Mouse (Mus musculus) hindlimb bud, embryonic 11.5 days (tissue): ENCODE measurements around the gene Tox2.

Source experiments
- DNase-seq: peaks from one replicate; pipeline ENCODE4 v3.0.0-alpha.2; 2012; ENCODE audit warnings: low read depth, low spot score; ENCODE audit errors: extremely low spot score

Tox2 gene

DNA sequence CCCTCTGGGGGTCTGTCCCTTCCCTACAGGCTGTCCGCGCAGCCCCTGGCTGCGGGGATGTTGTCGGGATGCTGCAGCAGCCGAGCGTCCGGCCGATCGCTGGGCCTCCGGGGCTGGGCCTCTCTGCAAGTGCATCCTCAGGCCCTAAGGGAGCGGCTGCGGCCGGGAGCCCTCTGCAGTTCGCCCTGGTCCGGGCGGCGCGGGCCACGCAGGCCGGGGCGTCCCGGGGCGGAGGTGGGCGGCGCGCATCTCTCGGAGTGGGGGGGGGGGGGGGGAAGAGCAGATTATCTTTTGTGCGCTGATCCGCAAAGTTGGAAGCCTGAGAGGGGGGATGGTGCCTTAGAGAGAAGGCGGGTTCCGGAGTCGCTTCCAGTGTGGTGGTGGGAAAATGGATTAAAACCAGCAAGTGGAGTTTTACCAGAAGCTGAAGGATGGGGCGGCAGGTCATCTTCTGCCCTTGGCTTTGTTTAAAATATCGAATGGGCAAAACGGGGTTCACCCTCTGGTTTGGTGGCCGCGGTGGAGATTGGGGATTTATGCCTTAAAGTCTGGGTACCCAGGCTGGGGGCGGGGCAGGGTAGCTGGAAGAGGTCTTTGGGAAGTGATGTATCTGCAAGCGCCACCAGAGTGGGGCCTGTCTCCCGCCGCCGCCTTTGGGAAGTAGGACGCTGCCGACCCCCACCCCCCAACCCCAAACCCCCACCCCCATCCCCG lies 1.8 kb downstream of the Tox2 start:
- DNase-seq, result no peak

GRCm38 (mm10) chr2:163205262-163205647 lies 2.3 kb downstream of the Tox2 start:
- no peak for DNase-seq

- no peak for DNase-seq
Measured at GRCm38 (mm10) chr2:163205737-163206490, 3.0 kb downstream of the Tox2 start.

GRCm38 (mm10) chr2:163207315-163207714 lies 4.4 kb downstream of the Tox2 start:
- DNase-seq, result no peak

- no peak for DNase-seq
Measured at GRCm38 (mm10) chr2:163209139-163209538, 6.2 kb downstream of the Tox2 start.

DNA sequence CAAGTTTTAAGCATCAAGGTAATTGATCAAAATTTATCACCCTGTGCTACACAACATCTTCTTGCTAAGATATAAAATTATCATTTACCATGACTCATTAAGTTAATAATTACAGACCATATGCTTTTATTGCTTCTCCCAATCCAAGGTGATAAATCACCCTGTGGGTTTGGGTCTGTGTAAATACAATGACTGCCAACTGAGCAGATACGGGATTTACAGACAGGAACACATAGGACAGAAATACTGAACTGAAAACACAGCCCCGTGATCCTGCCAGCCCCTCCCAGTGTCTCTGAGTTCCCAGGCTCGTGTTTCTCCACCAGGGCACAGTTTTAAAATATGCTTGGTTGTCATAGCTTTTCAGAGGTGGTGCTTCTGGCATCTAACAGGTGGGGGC lies 10.2 kb downstream of the Tox2 start:
- no peak for DNase-seq

DNA sequence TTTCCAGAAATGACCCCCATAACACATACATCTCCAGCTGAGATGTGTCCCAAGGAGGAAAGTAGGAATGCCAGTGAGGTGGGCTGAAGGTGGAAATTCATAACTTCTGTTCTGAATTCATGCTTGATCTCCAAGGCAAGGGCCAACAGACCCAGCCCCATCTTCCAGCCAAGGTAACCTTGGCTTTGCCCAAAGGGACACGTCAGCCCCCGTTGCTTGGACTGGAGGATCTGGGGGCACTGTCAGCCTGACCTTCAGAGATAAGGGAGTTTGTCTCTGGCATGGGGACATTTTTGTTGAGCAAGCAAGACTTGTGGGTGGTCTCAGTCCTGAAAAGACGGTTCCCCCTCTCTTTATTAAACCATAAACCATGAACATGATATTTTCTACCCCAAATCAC lies 15.2 kb downstream of the Tox2 start:
- DNase-seq, result no peak

GRCm38 (mm10) chr2:163218571-163218970 lies 15.6 kb downstream of the Tox2 start:
- DNase-seq, result no peak

DNA sequence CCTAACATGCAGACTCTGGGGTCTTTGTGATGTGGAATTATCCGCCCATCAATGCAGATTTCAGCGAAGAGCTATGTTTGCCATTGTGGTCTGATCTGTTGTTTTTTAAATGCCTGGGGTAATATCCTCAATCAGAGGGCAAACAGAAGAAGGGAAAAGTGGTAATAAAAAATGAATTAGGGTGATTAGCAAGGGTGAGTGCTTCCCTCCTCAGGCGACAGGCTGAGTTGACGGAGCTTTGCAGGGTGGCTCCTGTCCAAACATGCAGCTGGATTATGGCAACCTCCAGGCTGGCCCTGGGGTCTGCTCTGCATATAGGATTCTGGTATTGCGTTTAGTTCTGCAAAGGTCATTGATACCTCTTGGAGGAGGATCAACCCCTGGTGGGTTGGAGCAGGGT lies 16.5 kb downstream of the Tox2 start:
- DNase-seq, result no peak

- no peak for DNase-seq
Measured at GRCm38 (mm10) chr2:163220706-163221105, 17.8 kb downstream of the Tox2 start.

- DNase-seq, result no peak
Measured at GRCm38 (mm10) chr2:163225302-163225701, 22.4 kb downstream of the Tox2 start.

DNA sequence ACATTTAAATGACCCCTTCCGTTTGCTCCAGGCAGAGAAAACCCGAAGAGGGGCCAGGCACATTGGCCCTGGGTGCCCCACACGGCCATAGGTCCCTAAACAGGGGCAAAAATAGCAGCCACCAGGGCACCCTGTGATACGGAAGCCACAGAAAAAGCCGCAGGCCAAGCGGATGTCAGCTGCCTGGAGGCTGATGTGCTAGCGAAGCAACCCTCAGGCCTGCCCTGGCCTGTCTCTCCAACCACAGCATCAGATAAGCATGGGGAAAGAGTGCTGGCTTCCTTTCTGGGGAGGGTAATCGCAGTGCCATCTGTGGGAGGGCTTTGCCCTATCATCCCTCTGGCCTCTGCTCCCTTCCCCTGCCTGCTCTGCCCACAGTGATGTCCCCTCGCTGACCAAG lies 26.1 kb downstream of the Tox2 start:
- DNase-seq, result no peak

- no peak for DNase-seq
Measured at GRCm38 (mm10) chr2:163231781-163232534, 29.0 kb downstream of the Tox2 start.

- DNase-seq, result no peak
Measured at GRCm38 (mm10) chr2:163233666-163234065, 30.7 kb downstream of the Tox2 start.

DNA sequence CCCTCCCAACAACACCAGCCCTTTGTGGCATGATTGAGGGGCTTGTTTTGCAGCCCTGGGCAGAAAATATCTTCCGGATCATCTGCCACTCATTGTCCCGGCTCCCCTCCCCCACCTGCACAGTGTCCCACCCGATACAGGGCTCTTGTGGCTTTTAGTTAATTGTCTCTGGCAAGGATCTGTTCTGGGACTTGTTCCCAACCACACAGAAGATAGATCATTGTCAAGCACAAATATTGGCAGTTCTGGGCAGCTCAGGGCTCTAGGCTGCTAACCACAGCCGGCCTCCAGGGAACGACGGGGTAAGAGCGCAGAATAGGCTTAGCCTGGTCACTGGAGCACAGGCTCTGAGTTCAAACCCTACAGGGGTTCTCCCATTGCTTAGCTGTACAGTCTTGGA lies 33.1 kb downstream of the Tox2 start:
- DNase-seq, result no peak

GRCm38 (mm10) chr2:163237999-163238529 lies 35.1 kb downstream of the Tox2 start:
- DNase-seq, result no peak

- DNase-seq, result no peak
Measured at GRCm38 (mm10) chr2:163239945-163240344, 37.0 kb downstream of the Tox2 start.

DNA sequence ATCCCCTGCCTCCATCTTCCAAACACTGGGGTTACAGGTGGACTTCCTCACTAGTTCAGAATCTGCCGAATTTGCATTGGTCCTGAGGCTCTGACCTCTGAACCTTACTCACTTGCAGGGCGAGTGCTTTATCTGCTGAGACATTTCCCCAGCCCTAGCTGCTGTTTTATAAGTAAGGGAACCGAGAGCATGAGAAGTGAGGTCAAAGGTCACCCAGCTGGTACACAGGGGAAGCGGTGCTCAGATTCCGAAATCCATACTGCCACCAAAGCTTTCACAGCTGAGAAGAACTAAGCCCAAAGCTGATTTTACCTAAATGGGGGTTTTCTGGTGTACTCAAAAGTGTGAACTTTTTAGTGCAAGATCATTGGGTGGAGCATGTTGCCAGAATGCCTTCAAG lies 38.9 kb downstream of the Tox2 start:
- DNase-seq, result no peak

DNA sequence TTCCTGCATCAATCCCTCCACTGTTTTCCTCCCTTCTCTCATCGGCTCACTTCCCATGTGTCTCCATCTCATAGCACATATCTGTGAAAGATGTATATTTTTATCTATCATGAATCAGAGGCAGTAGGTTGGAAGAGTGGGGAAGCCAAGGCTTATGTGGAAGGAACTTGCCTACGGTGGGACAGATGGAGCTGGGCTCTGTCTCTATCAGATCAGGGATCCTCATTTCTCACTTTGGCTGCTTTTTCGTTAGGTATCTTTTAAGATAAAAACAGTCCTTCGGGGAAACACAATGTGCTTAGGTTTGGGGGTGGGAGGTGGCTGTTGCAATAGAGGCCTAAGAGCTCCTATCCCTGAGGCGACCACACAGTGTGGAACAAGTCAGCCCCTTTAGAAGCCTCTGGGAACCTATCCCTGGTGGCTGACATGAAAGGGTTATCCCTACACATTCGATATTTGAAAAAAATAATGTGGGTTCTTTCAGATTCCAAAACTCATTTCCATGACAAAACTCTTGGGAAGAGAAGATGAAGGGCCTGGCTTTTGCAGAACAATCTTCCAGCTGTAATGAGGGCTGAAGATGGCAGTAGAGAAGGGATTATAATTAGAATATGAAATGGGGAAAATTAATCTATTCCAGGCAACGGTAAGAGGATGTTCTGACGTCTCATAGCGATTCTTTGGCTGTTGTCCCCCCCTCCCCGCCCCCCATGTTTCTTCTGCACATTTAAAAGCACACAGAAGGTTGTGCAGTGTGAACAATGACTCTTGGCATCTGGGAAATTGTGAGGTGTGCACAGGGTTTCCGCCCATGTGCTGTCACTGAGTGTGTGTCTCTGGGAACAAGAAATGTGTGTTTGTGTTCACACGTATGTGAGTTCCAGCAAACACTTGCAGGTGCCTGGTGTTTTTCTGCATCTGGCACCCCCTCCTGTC lies 41.3 kb downstream of the Tox2 start:
- no peak for DNase-seq

DNA sequence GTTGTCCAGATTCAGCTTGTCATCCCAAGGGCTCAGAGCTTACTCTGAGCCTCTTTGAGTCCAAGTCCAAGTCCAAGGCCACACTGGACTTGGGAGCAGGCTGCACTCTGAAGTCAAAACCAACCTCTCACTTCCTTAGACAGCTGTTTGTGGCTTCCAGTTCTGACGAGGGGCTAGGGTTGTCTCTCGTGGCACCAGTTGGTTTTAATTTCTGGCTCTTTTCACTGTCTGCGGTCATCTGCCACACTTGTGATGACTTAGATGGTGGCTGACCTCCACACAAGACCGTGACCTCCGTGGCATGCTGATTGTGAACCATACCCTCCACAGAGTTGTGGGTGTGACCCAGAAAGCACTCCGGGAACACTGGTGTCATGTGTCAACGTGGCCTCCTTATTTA lies 46.0 kb downstream of the Tox2 start:
- DNase-seq, result no peak

DNA sequence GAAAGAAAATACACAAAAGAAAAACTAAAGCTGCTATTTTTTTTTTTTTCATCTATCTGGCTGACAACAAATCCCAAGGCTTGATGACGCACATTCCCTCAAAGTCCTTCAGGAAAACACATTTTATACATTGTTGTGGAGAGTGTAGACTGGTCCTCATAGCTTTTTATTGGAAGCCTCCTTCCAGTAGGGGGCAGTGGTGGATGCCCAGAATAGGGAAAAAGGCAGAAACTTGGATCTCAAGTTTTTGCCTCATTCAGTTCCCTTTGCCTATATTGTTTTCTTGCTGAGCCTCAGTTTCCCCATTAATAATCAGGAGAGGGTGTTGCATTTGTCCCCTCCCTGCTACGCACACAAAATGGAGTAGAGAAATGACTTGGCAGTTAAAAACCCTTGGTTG lies 49.7 kb downstream of the Tox2 start:
- no peak for DNase-seq
